Mouse (Mus musculus): ENCODE measurements at regions not wholly inside any gene's neighbourhood (a gene's known extent, or its start where the extent isn't known, plus 50 kb on each side); places are given as distances from the start of the nearest gene placed in this dataset.

GRCm38 (mm10) chr1:186909518-186910105 is 57.6 kb upstream of the D1Pas1 start:
- no peak overlapping the region for H3K9ac ChIP-seq (replicated peaks; ENCODE audit: low read length)
- H3K27me3 ChIP-seq (ENCODE audit: control insufficient read depth, insufficient read depth, low read length) = no peaks in the 10 kb centered on the region
- no peak overlapping the region for H3K4me2 ChIP-seq (ENCODE audit: low read length)
- H3K9me3 ChIP-seq (ENCODE audit: control insufficient read depth, low read length) = no peaks in the 10 kb centered on the region
- 85% methylated on average over 9 of the region's 9 CpGs for WGBS
- H3K27ac ChIP-seq (replicated peaks; ENCODE audit: low read depth, low read length) = no peak overlapping the region
- H3K4me3 ChIP-seq (replicated peaks; ENCODE audit: low read depth, low read length) = no peak overlapping the region
- DNase-seq = no peak
- no peaks in the 10 kb centered on the region for H3K36me3 ChIP-seq (ENCODE audit: control insufficient read depth, insufficient read depth, low read length)
- no peak for ATAC-seq (ENCODE audit: low FRiP score, low TSS enrichment)
- H3K4me1 ChIP-seq (ENCODE audit: control insufficient read depth, insufficient read depth, low read length) = no peaks in the 10 kb centered on the region

- Histone ChIP-seq H3K36me3 (ENCODE audit: control insufficient read depth, insufficient read depth, low read length) (no peaks in the 10 kb centered on the region), H3K9ac (replicated peaks; ENCODE audit: low read length) (no peak overlapping the region), H3K4me1 (ENCODE audit: control insufficient read depth, insufficient read depth, low read length) (no peaks in the 10 kb centered on the region), H3K27ac (replicated peaks; ENCODE audit: low read depth, low read length) (no peak overlapping the region), H3K27me3 (ENCODE audit: control insufficient read depth, insufficient read depth, low read length) (no peaks in the 10 kb centered on the region), H3K4me2 (ENCODE audit: low read length) (no peak overlapping the region), H3K9me3 (ENCODE audit: control insufficient read depth, low read length) (no peaks in the 10 kb centered on the region), H3K4me3 (replicated peaks; ENCODE audit: low read depth, low read length) (no peak overlapping the region)
- ATAC-seq (ENCODE audit: low FRiP score, low TSS enrichment) = no peak
- no peak for DNase-seq
- 73% methylated on average over 9 of the region's 9 CpGs for WGBS
Measured at GRCm38 (mm10) chr1:186909073-186909472, 58.1 kb upstream of the D1Pas1 start.

- Histone ChIP-seq H3K4me3 (replicated peaks; ENCODE audit: low read depth, low read length) (no peak overlapping the region), H3K27ac (replicated peaks; ENCODE audit: low read depth, low read length) (no peak overlapping the region), H3K36me3 (ENCODE audit: control insufficient read depth, insufficient read depth, low read length) (no peaks in the 10 kb centered on the region), H3K4me2 (ENCODE audit: low read length) (no peak overlapping the region), H3K9ac (replicated peaks; ENCODE audit: low read length) (no peak overlapping the region), H3K4me1 (ENCODE audit: control insufficient read depth, insufficient read depth, low read length) (no peaks in the 10 kb centered on the region), H3K9me3 (ENCODE audit: control insufficient read depth, low read length) (no peaks in the 10 kb centered on the region), H3K27me3 (ENCODE audit: control insufficient read depth, insufficient read depth, low read length) (no peaks in the 10 kb centered on the region)
- WGBS = 86% methylated on average over 9 of the region's 10 CpGs
- ATAC-seq (ENCODE audit: low FRiP score, low TSS enrichment) (no peak), DNase-seq (no peak)
Measured at GRCm38 (mm10) chr1:186907409-186908170, 59.6 kb upstream of the D1Pas1 start.

GRCm38 (mm10) chr1:186905942-186906341 is 61.3 kb upstream of the D1Pas1 start:
- WGBS = 93% methylated on average over 7 of the region's 7 CpGs
- Histone ChIP-seq H3K9me3 (ENCODE audit: control insufficient read depth, low read length) (no peaks in the 10 kb centered on the region), H3K4me3 (replicated peaks; ENCODE audit: low read depth, low read length) (no peak overlapping the region), H3K27ac (replicated peaks; ENCODE audit: low read depth, low read length) (no peak overlapping the region), H3K4me2 (ENCODE audit: low read length) (no peak overlapping the region), H3K36me3 (ENCODE audit: control insufficient read depth, insufficient read depth, low read length) (no peaks in the 10 kb centered on the region), H3K27me3 (ENCODE audit: control insufficient read depth, insufficient read depth, low read length) (no peaks in the 10 kb centered on the region), H3K9ac (replicated peaks; ENCODE audit: low read length) (no peak overlapping the region), H3K4me1 (ENCODE audit: control insufficient read depth, insufficient read depth, low read length) (no peaks in the 10 kb centered on the region)
- DNase-seq (no peak), ATAC-seq (ENCODE audit: low FRiP score, low TSS enrichment) (no peak)

GRCm38 (mm10) chr1:186901548-186901947 is 65.7 kb upstream of the D1Pas1 start:
- Histone ChIP-seq H3K4me1 (ENCODE audit: control insufficient read depth, insufficient read depth, low read length) (no peaks in the 10 kb centered on the region), H3K36me3 (ENCODE audit: control insufficient read depth, insufficient read depth, low read length) (no peaks in the 10 kb centered on the region), H3K4me2 (ENCODE audit: low read length) (no peak overlapping the region), H3K27me3 (ENCODE audit: control insufficient read depth, insufficient read depth, low read length) (no peaks in the 10 kb centered on the region), H3K9me3 (ENCODE audit: control insufficient read depth, low read length) (no peaks in the 10 kb centered on the region), H3K27ac (replicated peaks; ENCODE audit: low read depth, low read length) (no peak overlapping the region), H3K4me3 (replicated peaks; ENCODE audit: low read depth, low read length) (no peak overlapping the region), H3K9ac (replicated peaks; ENCODE audit: low read length) (no peak overlapping the region)
- WGBS = 82% methylated on average over 6 of the region's 6 CpGs
- DNase-seq (no peak), ATAC-seq (ENCODE audit: low FRiP score, low TSS enrichment) (no peak)

GRCm38 (mm10) chr1:186898203-186898602 is 69.0 kb upstream of the D1Pas1 start:
- no peaks in the 10 kb centered on the region for H3K4me1 ChIP-seq (ENCODE audit: control insufficient read depth, insufficient read depth, low read length)
- H3K27me3 ChIP-seq (ENCODE audit: control insufficient read depth, insufficient read depth, low read length) = no peaks in the 10 kb centered on the region
- H3K9ac ChIP-seq (replicated peaks; ENCODE audit: low read length) = no peak overlapping the region
- H3K4me3 ChIP-seq (replicated peaks; ENCODE audit: low read depth, low read length) = no peak overlapping the region
- no peak overlapping the region for H3K27ac ChIP-seq (replicated peaks; ENCODE audit: low read depth, low read length)
- DNase-seq = peak; percentile 23
- 55% methylated on average over 8 of the region's 8 CpGs for WGBS
- ATAC-seq (ENCODE audit: low FRiP score, low TSS enrichment) = no peak
- H3K9me3 ChIP-seq (ENCODE audit: control insufficient read depth, low read length) = no peaks in the 10 kb centered on the region
- no peak overlapping the region for H3K4me2 ChIP-seq (ENCODE audit: low read length)
- H3K36me3 ChIP-seq (ENCODE audit: control insufficient read depth, insufficient read depth, low read length) = no peaks in the 10 kb centered on the region

- WGBS = 63% methylated on average over 5 of the region's 5 CpGs
- no peak for ATAC-seq (ENCODE audit: low FRiP score, low TSS enrichment)
Measured at GRCm38 (mm10) chr1:186889584-186889852, 77.7 kb upstream of the D1Pas1 start.

GRCm38 (mm10) chr1:186888767-186889583 is 78.2 kb upstream of the D1Pas1 start:
- Histone ChIP-seq H3K4me3 (replicated peaks; ENCODE audit: low read depth, low read length) (no peak overlapping the region), H3K27me3 (ENCODE audit: control insufficient read depth, insufficient read depth, low read length) (no peaks in the 10 kb centered on the region), H3K4me2 (ENCODE audit: low read length) (no peak overlapping the region), H3K36me3 (ENCODE audit: control insufficient read depth, insufficient read depth, low read length) (no peaks in the 10 kb centered on the region), H3K4me1 (ENCODE audit: control insufficient read depth, insufficient read depth, low read length) (no peaks in the 10 kb centered on the region), H3K9me3 (ENCODE audit: control insufficient read depth, low read length) (no peaks in the 10 kb centered on the region), H3K27ac (replicated peaks; ENCODE audit: low read depth, low read length) (no peak overlapping the region), H3K9ac (replicated peaks; ENCODE audit: low read length) (no peak overlapping the region)
- ATAC-seq (ENCODE audit: low FRiP score, low TSS enrichment) (no peak), DNase-seq (peak; percentile 51)
- 55% methylated on average over 11 of the region's 11 CpGs for WGBS

More at GRCm38 (mm10) chr1:186889584-186889852, 77.7 kb upstream of the D1Pas1 start:
- Histone ChIP-seq H3K9me3 (ENCODE audit: control insufficient read depth, low read length) (no peaks in the 10 kb centered on the region), H3K4me2 (ENCODE audit: low read length) (no peak overlapping the region), H3K9ac (replicated peaks; ENCODE audit: low read length) (no peak overlapping the region), H3K27me3 (ENCODE audit: control insufficient read depth, insufficient read depth, low read length) (no peaks in the 10 kb centered on the region), H3K27ac (replicated peaks; ENCODE audit: low read depth, low read length) (no peak overlapping the region), H3K4me3 (replicated peaks; ENCODE audit: low read depth, low read length) (no peak overlapping the region), H3K36me3 (ENCODE audit: control insufficient read depth, insufficient read depth, low read length) (no peaks in the 10 kb centered on the region), H3K4me1 (ENCODE audit: control insufficient read depth, insufficient read depth, low read length) (no peaks in the 10 kb centered on the region)
- no peak for DNase-seq

All from midbrain, embryonic 14.5 days (tissue).